Mouse (Mus musculus) intestine, embryonic 14.5 days (tissue): ENCODE results near the gene Zdhhc8. TPM values are rescaled to one million over a fixed set of nuclear protein-coding genes. Genes with fewer than 3 reads are reported as not detected.

Source experiments
- ATAC-seq: fragments of 200-750 bp; cut with Nextera tagmentation; replicated peaks from 2 replicates; pipeline ENCODE4 v1.8.0; 2017; ENCODE audit warnings: low read depth, moderate number of reproducible peaks, moderate TSS enrichment, moderate library complexity; ENCODE audit not compliant: low FRiP score, low TSS enrichment
- DNase-seq: peaks from one replicate; pipeline ENCODE4 v3.0.0-alpha.2; 2018; ENCODE audit warnings: low spot score
- H3K27ac ChIP-seq: fragments of 300-500 bp; sonication (generic); 2 replicates; pipeline ENCODE4 v1.5.1; 2014; ENCODE audit warnings: low read depth, mild to moderate bottlenecking, control low read depth
- H3K27me3 ChIP-seq: fragments of 300-500 bp; sonication (generic); replicated peaks from 2 replicates; pipeline ENCODE4 v1.6.1; 2014; ENCODE audit warnings: low read length, control low read depth; ENCODE audit not compliant: control insufficient read depth, insufficient read depth
- H3K36me3 ChIP-seq: fragments of 300-500 bp; sonication (generic); 2 replicates; pipeline ENCODE4 v1.6.1; 2014; ENCODE audit warnings: low read length, control low read depth; ENCODE audit not compliant: control insufficient read depth, insufficient read depth
- H3K4me1 ChIP-seq: fragments of 300-500 bp; sonication (generic); replicated peaks from 2 replicates; pipeline ENCODE4 v1.6.1; 2014; ENCODE audit warnings: low read length, control low read depth, mixed read lengths; ENCODE audit not compliant: control insufficient read depth, insufficient read depth
- H3K4me2 ChIP-seq: fragments of 300-500 bp; sonication (generic); 2 replicates; pipeline ENCODE4 v1.6.1; 2014; ENCODE audit warnings: low read length
- H3K4me3 ChIP-seq: fragments of 300-500 bp; sonication (generic); 2 replicates; pipeline ENCODE4 v1.5.1; 2014; ENCODE audit warnings: low read depth, low read length, control low read depth, mixed read lengths
- H3K9ac ChIP-seq: fragments of 300-500 bp; sonication (generic); 2 replicates; pipeline ENCODE4 v1.6.1; 2014; ENCODE audit warnings: mild to moderate bottlenecking, low read length
- H3K9me3 ChIP-seq: fragments of 300-500 bp; sonication (generic); 2 replicates; pipeline ENCODE4 v1.6.1; 2016; ENCODE audit warnings: low read length, control low read depth; ENCODE audit not compliant: control insufficient read depth
- WGBS: fragments of 180-500 bp; shearing (Covaris S2); extraction: QIAGEN DNeasy Blood & Tissue Kit; methylation state at CpG from one replicate; pipeline ENCODE4 v1.1.7; 2014; 5-methylcytosine and 5-hydroxymethylcytosine counted together
- polyA plus RNA-seq: library from polyadenylated mRNA; unstranded; fragments of >200 nt; fragmentation: Nextera tagmentation; extraction: Ambion mirVana; gene quantifications from 2 replicates; pipeline ENCODE4 v1.2.1, GENCODE M21; 2014

Zdhhc8 gene
- polyA plus RNA-seq, 1 experiment from 2014 or later: 15.1 TPM

GRCm38 (mm10) chr16:18250231-18250630 is 15.3 kb upstream of the Zdhhc8 start:
- Histone ChIP-seq H3K4me2 (peak overlapping the region; percentile 87), H3K4me3 (peak overlapping the region; percentile 80), H3K4me1 (peaks cover 27% of the 10 kb centered on the region), H3K27me3 (no peaks in the 10 kb centered on the region), H3K36me3 (peaks cover 69% of the 10 kb centered on the region), H3K9ac (peak overlapping the region; percentile 65), H3K27ac (no peak overlapping the region), H3K9me3 (no peaks in the 10 kb centered on the region)
- WGBS: 59% methylated on average over 4 of the region's 4 CpGs
- no peak for DNase-seq
- ATAC-seq: no peak

DNA sequence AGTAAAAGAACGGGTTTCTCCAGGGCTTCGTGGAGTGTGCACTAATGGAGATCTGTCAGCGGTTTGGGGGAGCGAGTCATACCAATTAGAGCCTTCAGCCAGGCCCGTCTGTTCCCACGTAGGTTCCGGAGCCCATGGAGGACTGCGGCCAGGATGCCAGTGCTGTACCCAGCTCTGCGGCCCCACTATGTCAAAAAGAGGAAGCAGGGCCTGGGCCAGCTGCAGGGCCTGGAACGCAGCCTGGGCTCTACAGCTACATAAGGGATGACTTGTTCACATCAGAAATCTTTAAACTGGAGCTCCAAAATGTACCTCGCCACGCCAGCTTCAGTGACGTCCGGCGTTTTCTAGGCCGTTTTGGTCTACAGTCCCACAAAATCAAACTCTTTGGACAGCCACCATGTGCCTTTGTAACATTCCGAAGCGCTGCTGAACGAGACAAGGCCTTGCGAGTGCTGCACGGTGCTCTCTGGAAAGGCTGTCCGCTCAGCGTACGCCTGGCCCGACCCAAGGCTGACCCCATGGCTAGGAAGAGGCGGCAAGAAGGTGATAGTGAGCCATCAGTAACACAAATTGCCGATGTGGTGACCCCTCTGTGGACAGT is 14.5 kb upstream of the Zdhhc8 start:
- H3K4me1 ChIP-seq: peaks cover 27% of the 10 kb centered on the region
- no peaks in the 10 kb centered on the region for H3K9me3 ChIP-seq
- peak overlapping the region; percentile 91 for H3K27ac ChIP-seq
- peaks cover 69% of the 10 kb centered on the region for H3K36me3 ChIP-seq
- 2% methylated on average over 26 of the region's 27 CpGs for WGBS
- H3K27me3 ChIP-seq: no peaks in the 10 kb centered on the region
- peak overlapping the region; percentile 65 for H3K9ac ChIP-seq
- H3K4me3 ChIP-seq: peak overlapping the region; percentile 80
- peak; percentile 14; the same call in 1 of the 2 replicates for ATAC-seq
- DNase-seq: peak; percentile 74
- H3K4me2 ChIP-seq: peak overlapping the region; percentile 87

DNA sequence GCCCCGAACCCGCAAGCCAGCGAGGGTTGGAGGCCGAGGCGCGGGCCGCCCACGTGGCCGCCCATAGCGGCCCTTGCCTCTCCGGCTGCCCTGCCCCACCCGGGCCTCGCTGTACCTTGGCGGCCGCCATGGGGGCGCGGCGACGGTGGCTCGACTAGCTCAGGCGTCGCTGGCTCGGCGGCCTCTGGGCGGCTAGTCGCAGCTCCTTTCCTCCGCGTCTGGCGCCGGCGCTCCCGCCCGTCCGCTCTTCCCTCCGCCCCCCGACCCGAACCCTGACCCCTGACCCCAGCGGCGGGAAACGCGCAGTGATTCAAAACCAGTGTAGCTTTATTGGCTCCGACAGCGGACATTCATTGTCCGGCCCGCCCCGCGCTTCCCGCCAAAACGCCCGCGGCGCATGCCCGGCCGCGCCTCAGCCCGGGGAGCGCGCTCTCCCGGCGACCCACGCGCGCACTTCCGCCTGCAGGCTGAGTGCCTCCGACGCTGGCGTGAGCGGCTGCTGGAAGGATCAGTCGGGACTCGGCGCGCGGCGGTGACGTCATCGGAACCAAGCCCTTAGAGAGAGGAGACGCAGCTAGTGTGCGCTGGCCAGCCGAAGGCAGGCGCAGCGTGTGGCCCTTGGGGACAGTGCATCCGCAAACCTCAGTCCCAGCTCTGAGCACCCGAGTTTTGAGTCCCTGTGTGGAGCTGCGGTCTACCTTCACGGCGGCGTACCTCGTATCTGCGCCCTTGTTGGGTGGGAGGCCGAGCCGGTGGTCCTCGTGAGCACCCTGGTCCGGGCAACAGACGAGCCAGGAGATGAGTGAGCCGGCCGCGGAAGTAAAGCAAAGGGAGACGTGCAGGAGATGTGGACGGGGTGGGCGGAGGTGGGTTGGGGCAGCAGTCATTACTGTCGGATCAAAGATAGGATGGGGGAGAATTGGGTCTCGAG is 13.8 kb upstream of the Zdhhc8 start, which contains the start of the genes Trmt2a and Ranbp1:
Trmt2a (plus strand) TSS at position 247 of the 931 bp plus-strand sequence.
Ranbp1 (minus strand) TSS at position 300 of the 931 bp plus-strand sequence.
- Histone ChIP-seq H3K9ac (peak within 1 kb of the TSS; percentile 65), H3K4me3 (peak within 1 kb of the TSS; percentile 80), H3K27me3 (no peaks in the 10 kb centered on the region), H3K4me1 (peaks cover 27% of the 10 kb centered on the region), H3K36me3 (peaks cover 69% of the 10 kb centered on the region), H3K4me2 (peak within 1 kb of the TSS; percentile 87), H3K9me3 (no peaks in the 10 kb centered on the region), H3K27ac (peak within 1 kb of the TSS; percentile 91)
- DNase-seq: peak; percentile 99
- under 1% methylated on average over 97 of the region's 102 CpGs for WGBS
- ATAC-seq: peak; percentile 95

GRCm38 (mm10) chr16:18247521-18248399 is 12.8 kb upstream of the Zdhhc8 start:
- Histone ChIP-seq H3K9me3 (no peaks in the 10 kb centered on the region), H3K36me3 (peaks cover 69% of the 10 kb centered on the region), H3K27me3 (no peaks in the 10 kb centered on the region), H3K27ac (peak overlapping the region; percentile 89), H3K4me1 (peaks cover 27% of the 10 kb centered on the region), H3K4me2 (peak overlapping the region; percentile 87), H3K4me3 (peak overlapping the region; percentile 80), H3K9ac (peak overlapping the region; percentile 65)
- WGBS: under 1% methylated on average over 33 of the region's 33 CpGs
- no peak for DNase-seq
- ATAC-seq: no peak

GRCm38 (mm10) chr16:18241581-18241980 is 6.6 kb upstream of the Zdhhc8 start:
- WGBS: 91% methylated on average over 10 of the region's 10 CpGs
- no peaks in the 10 kb centered on the region for H3K9me3 ChIP-seq
- H3K9ac ChIP-seq: no peak overlapping the region
- no peak overlapping the region for H3K4me3 ChIP-seq
- ATAC-seq (no peak), DNase-seq (no peak)
- H3K27ac ChIP-seq: no peak overlapping the region
- H3K27me3 ChIP-seq: no peaks in the 10 kb centered on the region
- peaks cover 89% of the 10 kb centered on the region for H3K36me3 ChIP-seq
- H3K4me2 ChIP-seq: no peak overlapping the region
- H3K4me1 ChIP-seq: peaks cover 7% of the 10 kb centered on the region

GRCm38 (mm10) chr16:18236676-18237501 is 2.0 kb upstream of the Zdhhc8 start:
- Histone ChIP-seq H3K9me3 (no peaks in the 10 kb centered on the region), H3K36me3 (peaks cover 42% of the 10 kb centered on the region), H3K27me3 (no peaks in the 10 kb centered on the region), H3K4me3 (no peak overlapping the region), H3K27ac (no peak overlapping the region), H3K9ac (no peak overlapping the region), H3K4me2 (no peak overlapping the region), H3K4me1 (peaks cover 22% of the 10 kb centered on the region)
- ATAC-seq (no peak), DNase-seq (no peak)
- WGBS: 67% methylated on average over 7 of the region's 7 CpGs

DNA sequence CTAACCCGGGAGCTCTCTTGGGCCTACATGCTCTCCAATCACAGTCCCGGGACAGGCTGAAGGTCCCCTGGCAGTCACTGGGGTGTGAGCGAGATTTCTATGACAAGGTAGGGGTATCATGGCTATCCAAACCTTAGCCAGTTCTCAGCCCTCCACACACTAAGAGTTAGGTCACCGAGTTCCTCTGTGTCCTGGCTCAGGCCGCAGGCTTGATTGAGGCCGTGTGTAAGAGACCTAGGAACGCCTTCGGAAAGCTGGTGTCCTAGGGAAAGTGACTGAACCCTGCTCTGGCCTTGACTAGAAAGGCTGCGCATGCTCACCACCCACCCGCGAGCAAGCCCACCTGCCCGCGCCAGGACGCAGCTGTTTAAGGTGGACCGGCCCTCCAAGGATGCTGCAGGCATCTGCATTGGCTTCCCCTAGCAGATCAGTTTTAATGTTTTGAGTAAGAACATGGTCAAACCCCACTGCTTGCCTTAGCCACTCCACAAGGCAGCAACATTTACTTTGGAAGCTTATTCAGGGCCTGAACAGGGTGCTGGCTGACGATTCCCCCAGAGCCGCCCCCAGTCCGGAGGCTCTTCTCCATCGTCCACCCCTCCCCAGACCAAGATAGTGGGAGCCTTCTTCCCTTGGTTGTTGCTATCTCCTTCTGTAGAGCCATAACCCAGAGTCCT is 591 bp upstream of the Zdhhc8 start:
- Histone ChIP-seq H3K27ac (peak overlapping the region; percentile 89), H3K9me3 (no peaks in the 10 kb centered on the region), H3K4me2 (peak overlapping the region; percentile 86), H3K9ac (peak overlapping the region; percentile 83), H3K4me3 (peak overlapping the region; percentile 88), H3K27me3 (no peaks in the 10 kb centered on the region), H3K36me3 (peaks cover 28% of the 10 kb centered on the region), H3K4me1 (peaks cover 22% of the 10 kb centered on the region)
- 4% methylated on average over 19 of the region's 19 CpGs for WGBS
- peak; percentile 83 for DNase-seq
- peak; percentile 70 for ATAC-seq
